Mouse (Mus musculus) hindbrain, embryonic 11.5 days (tissue): ENCODE data around the gene Krtdap. TPM values are rescaled to one million over a fixed set of nuclear protein-coding genes. Genes with fewer than 3 reads are reported as not detected.
"Not testable (repeated sequence)": the region's sequence is repeated elsewhere in the genome, so short reads cannot be mapped to it uniquely, and the experiment has no call there.

Experiments used
- ATAC-seq: fragments of 200-750 bp; cut with Nextera tagmentation; 2 replicates; pipeline ENCODE4 v1.8.0; 2017; ENCODE audit warnings: mild to moderate bottlenecking, moderate TSS enrichment, moderate library complexity; ENCODE audit not compliant: low FRiP score
- DNase-seq: peaks from one replicate; pipeline ENCODE4 v3.0.0-alpha.2; 2015; ENCODE audit warnings: low spot score
- H3K27ac ChIP-seq: fragments of 300-500 bp; sonication (generic); 2 replicates; pipeline ENCODE4 v1.5.1; 2014; ENCODE audit warnings: mild to moderate bottlenecking, low read depth, low read length
- H3K27me3 ChIP-seq: fragments of 300-500 bp; sonication (generic); 2 replicates; pipeline ENCODE4 v1.6.1; 2014; ENCODE audit warnings: mild to moderate bottlenecking, low read length, moderate library complexity, mixed read lengths; ENCODE audit not compliant: control insufficient read depth, insufficient read depth
- H3K36me3 ChIP-seq: fragments of 300-500 bp; sonication (generic); 2 replicates; pipeline ENCODE4 v1.6.1; 2014; ENCODE audit warnings: mild to moderate bottlenecking, low read length, moderate library complexity, mixed read lengths; ENCODE audit not compliant: control insufficient read depth, insufficient read depth
- H3K4me1 ChIP-seq: fragments of 300-500 bp; sonication (generic); replicated peaks from 2 replicates; pipeline ENCODE4 v1.6.1; 2014; ENCODE audit warnings: low read length, mixed read lengths; ENCODE audit not compliant: control insufficient read depth, insufficient read depth
- H3K4me2 ChIP-seq: fragments of 300-500 bp; sonication (generic); replicated peaks from 2 replicates; pipeline ENCODE4 v1.6.1; 2014; ENCODE audit warnings: mild to moderate bottlenecking, low read depth, low read length
- H3K4me3 ChIP-seq: fragments of 300-500 bp; sonication (generic); 2 replicates; pipeline ENCODE4 v1.5.1; 2014; ENCODE audit warnings: low read depth, low read length
- H3K9ac ChIP-seq: fragments of 300-500 bp; sonication (generic); 2 replicates; pipeline ENCODE4 v1.6.1; 2014; ENCODE audit warnings: low read depth, low read length
- H3K9me3 ChIP-seq: fragments of 300-500 bp; sonication (generic); 2 replicates; pipeline ENCODE4 v1.6.1; 2016; ENCODE audit warnings: low read length; ENCODE audit not compliant: control insufficient read depth
- WGBS: fragments of 180-500 bp; shearing (Covaris S2); extraction: QIAGEN DNeasy Blood & Tissue Kit; methylation state at CpG from one replicate; pipeline ENCODE4 v1.1.7; 2014; 5-methylcytosine and 5-hydroxymethylcytosine counted together
- polyA plus RNA-seq: library from polyadenylated mRNA; unstranded; fragments of >200 nt; fragmentation: Nextera tagmentation; extraction: Ambion mirVana; gene quantifications from 2 replicates; pipeline ENCODE4 v1.2.1, GENCODE M21; 2014

Krtdap gene
- polyA plus RNA-seq = not detected in 2 replicates

DNA sequence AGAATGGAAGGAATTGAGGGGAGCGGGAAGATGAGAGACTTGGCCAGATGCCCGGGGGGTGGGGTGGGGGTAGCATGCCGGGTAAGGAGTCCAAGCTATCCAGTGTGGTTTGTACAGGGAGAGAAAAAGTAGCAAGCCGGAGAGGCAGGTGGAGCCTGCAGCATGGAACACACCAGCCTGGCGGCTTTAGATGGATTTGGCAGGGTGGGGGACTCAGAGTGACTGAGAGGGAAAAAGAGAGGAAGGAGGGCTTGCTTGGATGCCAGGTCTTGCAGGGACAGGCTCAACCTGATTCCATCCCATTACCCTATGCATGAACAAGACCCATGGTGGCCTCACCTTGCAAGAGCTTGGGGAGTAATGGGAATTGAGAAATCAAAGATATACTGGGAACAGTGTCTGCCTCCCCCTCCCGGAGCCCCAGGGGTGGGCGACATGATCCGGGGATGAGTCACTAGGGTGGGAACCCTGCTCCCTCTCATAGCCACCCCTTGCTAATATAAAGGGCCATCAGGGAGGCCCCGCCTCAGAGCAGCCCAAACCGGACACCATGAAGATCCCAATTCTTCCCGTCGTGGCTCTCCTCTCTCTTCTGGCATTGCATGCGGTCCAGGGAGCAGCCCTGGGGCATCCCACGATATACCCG, at the start of gene Krtdap:
Krtdap (plus strand) TSS at position 520 of the 646 bp plus-strand sequence.
- 51% methylated on average over 15 of the region's 15 CpGs for WGBS
- Histone ChIP-seq H3K9me3 (no peaks in the 10 kb centered on the region), H3K4me2 (no peak within 1 kb of the TSS), H3K4me3 (no peak within 1 kb of the TSS), H3K9ac (no peak within 1 kb of the TSS), H3K27ac (no peak within 1 kb of the TSS), H3K4me1 (no peaks in the 10 kb centered on the region), H3K36me3 (no peaks in the 10 kb centered on the region), H3K27me3 (no peaks in the 10 kb centered on the region)
- DNase-seq (no peak), ATAC-seq (no peak)

DNA sequence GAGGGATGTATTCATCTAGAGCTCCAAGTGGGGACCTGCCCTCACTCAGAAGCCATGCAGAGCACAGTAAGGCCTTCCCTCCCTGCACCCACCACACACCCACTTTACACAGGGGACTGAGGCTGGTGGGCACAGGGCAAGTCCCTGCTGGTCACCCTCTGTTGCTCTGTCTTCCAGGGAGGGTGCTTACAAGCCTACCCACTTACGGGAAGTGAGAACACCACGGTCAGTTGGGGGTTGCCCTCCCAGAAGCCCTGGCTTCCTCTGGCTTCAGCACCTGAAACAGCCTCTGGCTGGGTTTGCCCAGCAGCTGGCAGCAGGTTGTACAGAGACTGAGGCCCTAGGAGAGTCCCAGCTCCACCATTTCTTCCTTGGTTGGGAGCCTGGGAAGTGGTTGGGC, 45.1 kb upstream of the Krtdap start:
- H3K4me2 ChIP-seq, H3K36me3 ChIP-seq, H3K27ac ChIP-seq, ATAC-seq, DNase-seq, H3K27me3 ChIP-seq, H3K9ac ChIP-seq, H3K4me3 ChIP-seq, H3K4me1 ChIP-seq, H3K9me3 ChIP-seq: not testable (repeated sequence)
- 88% methylated on average over 2 of the region's 2 CpGs for WGBS

DNA sequence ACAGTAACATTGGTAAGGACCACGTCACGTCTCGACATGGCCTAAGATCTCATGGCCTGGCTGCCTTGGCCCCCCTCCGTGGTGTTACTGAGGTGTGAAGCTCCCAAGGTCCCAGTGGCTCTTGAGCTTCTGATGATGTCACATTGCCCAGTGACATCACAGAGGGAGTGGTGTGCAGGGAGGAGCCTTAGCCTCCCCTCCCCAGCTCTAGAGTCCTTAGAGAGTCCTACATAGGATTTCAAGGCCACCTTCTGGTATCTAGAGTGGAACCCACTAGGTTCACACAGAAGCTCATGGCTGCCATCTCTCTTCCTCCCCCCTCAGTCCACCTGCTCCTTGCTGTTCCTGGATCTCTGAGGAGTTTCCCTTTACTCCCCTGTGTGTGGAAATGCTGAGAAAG, 44.1 kb upstream of the Krtdap start, which contains the start of gene Gapdhs:
Gapdhs (minus strand) TSS at position 65 of the 400 bp plus-strand sequence.
- not testable (repeated sequence) for H3K4me2 ChIP-seq, H3K4me3 ChIP-seq, H3K9ac ChIP-seq, H3K36me3 ChIP-seq, H3K27me3 ChIP-seq, DNase-seq, H3K27ac ChIP-seq, H3K4me1 ChIP-seq, H3K9me3 ChIP-seq, ATAC-seq
- WGBS = 70% methylated on average over 1 of the region's 4 CpGs

DNA sequence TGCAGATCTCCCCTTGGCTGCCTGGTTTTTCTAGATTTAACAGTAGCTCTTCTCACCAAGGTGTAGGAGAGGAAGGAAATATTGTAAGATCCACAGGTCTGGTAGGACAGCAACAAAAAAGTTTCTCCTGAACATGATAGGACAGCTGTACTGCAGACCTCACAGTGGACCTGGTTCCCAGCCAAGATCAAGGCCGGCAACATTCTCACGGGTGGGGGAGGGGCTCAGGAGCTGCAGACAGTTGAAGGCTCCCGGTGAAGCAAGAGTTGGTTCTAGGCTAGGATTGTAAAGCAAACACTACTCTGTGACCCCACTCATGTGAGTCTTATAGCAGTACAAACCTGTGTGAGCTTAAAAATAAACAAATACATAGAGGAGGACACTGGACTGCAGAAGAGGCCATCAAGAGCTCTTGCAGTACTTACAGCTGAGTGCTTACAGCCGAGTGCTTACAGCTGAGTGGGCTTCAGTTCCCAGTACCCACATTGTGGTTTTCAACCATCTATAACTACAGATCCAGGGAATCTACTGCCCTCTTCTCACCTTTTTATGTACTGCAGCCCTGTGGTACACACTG, 43.6 kb upstream of the Krtdap start:
- ATAC-seq (no peak), DNase-seq (no peak)
- H3K9ac ChIP-seq = no peak overlapping the region
- no peak overlapping the region for H3K4me2 ChIP-seq
- no peaks in the 10 kb centered on the region for H3K4me1 ChIP-seq
- WGBS = 47% methylated on average over 4 of the region's 4 CpGs
- H3K36me3 ChIP-seq = no peaks in the 10 kb centered on the region
- H3K27ac ChIP-seq = no peak overlapping the region
- no peak overlapping the region for H3K4me3 ChIP-seq
- H3K27me3 ChIP-seq = no peaks in the 10 kb centered on the region
- H3K9me3 ChIP-seq = no peaks in the 10 kb centered on the region

DNA sequence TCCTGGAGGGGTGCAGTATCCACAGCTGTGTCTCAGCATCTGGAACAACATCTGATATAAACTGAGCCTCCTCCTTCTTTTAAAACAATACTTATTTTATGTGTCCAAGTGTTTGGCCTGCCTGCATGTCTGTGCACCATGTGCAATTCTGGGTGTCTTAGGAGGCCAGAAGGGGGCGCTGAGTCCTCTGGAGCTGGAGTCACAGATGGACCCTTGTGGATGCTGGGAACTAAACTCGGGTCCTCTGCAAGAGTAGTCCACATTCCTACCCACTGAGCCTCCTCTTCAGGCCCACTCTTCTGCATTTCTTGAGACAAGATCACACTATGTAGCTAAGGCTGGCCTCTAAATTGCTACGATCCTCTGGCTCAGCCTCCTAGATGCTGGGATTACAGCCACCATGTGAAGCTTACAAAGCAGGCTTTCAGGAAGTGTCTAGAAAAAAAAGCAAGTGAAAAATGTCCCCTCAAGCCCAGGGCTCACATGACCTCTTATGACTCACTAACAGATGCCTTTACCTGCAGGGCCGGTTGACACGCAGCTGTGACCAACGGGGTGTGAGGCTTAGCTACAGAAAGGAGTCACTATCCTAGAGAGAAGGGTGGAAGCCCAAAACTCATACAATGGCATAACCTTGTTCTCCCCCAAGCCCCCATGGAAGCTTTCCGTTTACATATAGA, 40.0 kb upstream of the Krtdap start:
- Histone ChIP-seq H3K4me3 (no peak overlapping the region), H3K4me1 (no peaks in the 10 kb centered on the region), H3K9me3 (no peaks in the 10 kb centered on the region), H3K27me3 (no peaks in the 10 kb centered on the region), H3K9ac (no peak overlapping the region), H3K36me3 (no peaks in the 10 kb centered on the region), H3K4me2 (no peak overlapping the region), H3K27ac (no peak overlapping the region)
- no peak for DNase-seq
- ATAC-seq = no peak
- WGBS = 87% methylated on average over 7 of the region's 7 CpGs

DNA sequence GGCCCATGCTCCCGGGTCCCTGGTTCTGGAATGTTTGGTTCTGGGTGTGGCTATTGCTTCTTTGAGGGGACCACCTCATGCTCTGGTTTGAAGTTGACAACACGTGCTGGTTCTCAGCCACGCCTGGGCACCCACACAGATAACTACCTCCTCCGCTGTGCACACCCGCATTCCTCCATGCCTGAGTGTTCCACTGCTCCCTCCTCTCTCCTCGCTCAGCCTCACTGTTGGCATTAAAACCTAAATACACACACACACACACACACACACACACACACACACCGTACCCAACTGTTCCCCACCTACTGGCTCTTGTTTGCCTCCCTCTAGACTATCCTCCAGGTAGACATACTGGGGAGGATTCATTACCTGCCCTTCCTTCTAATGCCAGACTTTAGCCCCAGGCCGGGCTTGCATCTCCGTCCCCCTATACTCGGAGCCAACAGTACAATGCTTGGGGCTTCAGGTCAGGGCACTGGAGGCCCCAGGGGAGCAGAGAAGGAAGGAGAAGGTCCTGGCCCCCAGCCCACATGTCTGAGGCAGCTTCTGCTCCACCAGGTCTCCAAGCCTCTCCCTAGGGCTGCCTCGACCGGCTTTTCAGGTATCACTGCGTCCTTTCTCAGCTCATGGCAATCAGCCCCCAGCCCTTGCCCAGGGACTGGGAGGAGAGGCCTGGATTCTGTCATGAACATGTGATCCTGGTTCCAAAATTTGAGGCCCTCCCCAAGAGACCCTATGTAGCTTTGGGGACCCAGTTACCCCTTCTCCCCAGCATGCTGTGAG, 37.7 kb upstream of the Krtdap start:
- DNase-seq (no peak), ATAC-seq (no peak)
- H3K27me3 ChIP-seq = no peaks in the 10 kb centered on the region
- H3K27ac ChIP-seq = no peak overlapping the region
- no peak overlapping the region for H3K4me2 ChIP-seq
- H3K9me3 ChIP-seq = no peaks in the 10 kb centered on the region
- 83% methylated on average over 13 of the region's 13 CpGs for WGBS
- 0 out of 2 replicates have a peak, but pooled peaks cover 3% of the 10 kb centered on the region for H3K36me3 ChIP-seq
- H3K9ac ChIP-seq = no peak overlapping the region
- no peak overlapping the region for H3K4me3 ChIP-seq
- H3K4me1 ChIP-seq = no peaks in the 10 kb centered on the region

DNA sequence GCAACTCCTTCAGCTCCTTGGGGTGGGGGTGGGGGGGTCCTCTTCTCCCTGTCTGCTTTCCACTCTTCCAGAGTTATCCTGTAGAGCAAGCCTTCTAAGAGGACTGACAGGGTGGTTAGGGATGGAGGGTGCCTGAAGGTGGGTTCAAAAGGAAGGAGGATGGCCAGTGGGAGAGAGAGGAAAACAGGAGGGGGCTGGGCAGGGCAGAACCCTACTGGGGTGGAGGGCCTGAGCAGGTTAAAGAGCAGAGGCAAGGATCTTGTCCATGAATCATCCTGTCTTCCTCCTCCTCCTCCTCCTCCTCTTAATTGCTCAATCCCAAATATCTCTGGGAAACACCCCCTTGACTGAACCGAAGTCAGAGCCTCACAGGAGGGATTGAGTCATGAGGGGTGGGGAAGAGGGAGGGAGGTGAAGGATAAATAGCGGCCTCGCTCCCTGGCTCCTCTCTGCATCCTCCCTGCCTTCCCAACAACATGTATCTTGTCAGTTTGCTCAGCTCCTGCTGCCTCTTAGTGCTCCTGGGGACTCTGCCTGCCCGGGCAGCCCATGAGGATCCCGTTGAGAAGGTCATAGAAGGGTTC, 36.5 kb upstream of the Krtdap start, which contains the start of gene Sbsn:
Sbsn (plus strand) TSS at position 386 of the 584 bp plus-strand sequence.
- Histone ChIP-seq H3K27ac (no peak within 1 kb of the TSS), H3K4me1 (no peaks in the 10 kb centered on the region), H3K4me2 (no peak within 1 kb of the TSS), H3K36me3 (0 out of 2 replicates have a peak, but pooled peaks cover 3% of the 10 kb centered on the region), H3K27me3 (no peaks in the 10 kb centered on the region), H3K9ac (no peak within 1 kb of the TSS), H3K9me3 (no peaks in the 10 kb centered on the region), H3K4me3 (no peak within 1 kb of the TSS)
- no peak for ATAC-seq
- WGBS = 80% methylated on average over 5 of the region's 5 CpGs
- DNase-seq = no peak

DNA sequence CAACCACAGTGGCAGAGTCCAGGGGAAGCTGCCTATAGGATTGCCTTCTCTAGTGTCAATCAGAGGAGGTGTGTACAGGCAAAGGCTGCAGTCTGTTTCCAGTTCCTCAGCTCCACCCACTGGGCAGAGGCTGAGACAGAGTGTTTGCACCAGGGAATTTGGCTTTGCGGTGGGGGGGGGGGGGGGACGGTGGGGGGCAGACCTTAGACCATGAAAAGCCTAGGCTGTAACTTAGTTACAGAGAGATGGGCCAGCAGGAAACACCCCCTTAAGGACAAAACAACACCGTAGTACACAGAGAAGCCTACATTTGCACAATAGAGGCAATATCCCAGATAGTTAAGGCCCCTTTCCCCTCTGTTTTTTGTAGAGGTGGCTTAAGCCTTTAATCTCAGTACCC, 30.7 kb upstream of the Krtdap start:
- DNase-seq (no peak), ATAC-seq (no peak)
- 57% methylated on average over 3 of the region's 3 CpGs for WGBS
- Histone ChIP-seq H3K36me3 (0 out of 2 replicates have a peak, but pooled peaks cover 3% of the 10 kb centered on the region), H3K9ac (no peak overlapping the region), H3K9me3 (no peaks in the 10 kb centered on the region), H3K27me3 (no peaks in the 10 kb centered on the region), H3K27ac (no peak overlapping the region), H3K4me2 (no peak overlapping the region), H3K4me1 (no peaks in the 10 kb centered on the region), H3K4me3 (no peak overlapping the region)
